Mouse (Mus musculus) lung, postnatal 0 days (tissue): Measurements from ENCODE around the gene Caskin2. TPM values are rescaled to one million over a fixed set of nuclear protein-coding genes. Genes with fewer than 3 reads are reported as not detected.
A peak's percentile ranks its signal among the peaks of the same experiment; 100 is the strongest.

Source experiments
- ATAC-seq: fragments of 200-750 bp; cut with Nextera tagmentation; 2 replicates; pipeline ENCODE4 v1.8.0; 2017; ENCODE audit warnings: moderate library complexity
- DNase-seq: peaks from one replicate; pipeline ENCODE4 v3.0.0-alpha.2; 2016; ENCODE audit warnings: low spot score
- H3K27ac ChIP-seq: fragments of 300-500 bp; sonication (generic); 2 replicates; pipeline ENCODE4 v1.5.1; 2014; ENCODE audit warnings: antibody characterized with exemption, mild to moderate bottlenecking, low read length, mixed read lengths
- H3K27me3 ChIP-seq: fragments of 300-500 bp; sonication (generic); replicated peaks from 2 replicates; pipeline ENCODE4 v1.6.1; 2014; ENCODE audit warnings: low read length, mixed read lengths; ENCODE audit not compliant: insufficient read depth
- H3K36me3 ChIP-seq: fragments of 300-500 bp; sonication (generic); 2 replicates; pipeline ENCODE4 v1.6.1; 2014; ENCODE audit warnings: low read length, mixed read lengths; ENCODE audit not compliant: insufficient read depth
- H3K4me1 ChIP-seq: fragments of 300-500 bp; sonication (generic); 2 replicates; pipeline ENCODE4 v1.6.1; 2014; ENCODE audit warnings: antibody characterized with exemption, low read depth, low read length, mixed read lengths; ENCODE audit not compliant: insufficient read depth
- H3K4me2 ChIP-seq: fragments of 300-500 bp; sonication (generic); replicated peaks from 2 replicates; pipeline ENCODE4 v1.6.1; 2014; ENCODE audit warnings: low read depth, mild to moderate bottlenecking, low read length, moderate library complexity, mixed read lengths
- H3K4me3 ChIP-seq: fragments of 300-500 bp; sonication (generic); 2 replicates; pipeline ENCODE4 v1.5.1; 2014; ENCODE audit warnings: low read depth, low read length
- H3K9ac ChIP-seq: fragments of 300-500 bp; sonication (generic); replicated peaks from 2 replicates; pipeline ENCODE4 v1.6.1; 2014; ENCODE audit warnings: low read depth, mild to moderate bottlenecking
- H3K9me3 ChIP-seq: fragments of 300-500 bp; sonication (generic); 2 replicates; pipeline ENCODE4 v1.6.1; 2016; ENCODE audit warnings: low read length, mixed read lengths
- CTCF ChIP-seq: IDR thresholded peaks from 2 replicates; pipeline ENCODE4 v1.5.1; 2016; ENCODE audit warnings: antibody characterized with exemption, mild to moderate bottlenecking
- EP300 ChIP-seq: IDR thresholded peaks from 2 replicates; pipeline ENCODE4 v1.6.1; 2016; ENCODE audit warnings: antibody characterized with exemption, mild to moderate bottlenecking, control low read depth
- WGBS: fragments of 180-500 bp; shearing (Covaris S2); extraction: QIAGEN DNeasy Blood & Tissue Kit; methylation state at CpG from one replicate; pipeline ENCODE4 v1.1.7; 2014; 5-methylcytosine and 5-hydroxymethylcytosine counted together
- polyA plus RNA-seq: library from polyadenylated mRNA; unstranded; fragments of >200 nt; fragmentation: Nextera tagmentation; extraction: Ambion mirVana; gene quantifications from 2 replicates; pipeline ENCODE4 v1.2.1, GENCODE M21; 2015

The Caskin2 gene
- polyA plus RNA-seq, 1 experiment from 2014 or later: 17.5 TPM

DNA sequence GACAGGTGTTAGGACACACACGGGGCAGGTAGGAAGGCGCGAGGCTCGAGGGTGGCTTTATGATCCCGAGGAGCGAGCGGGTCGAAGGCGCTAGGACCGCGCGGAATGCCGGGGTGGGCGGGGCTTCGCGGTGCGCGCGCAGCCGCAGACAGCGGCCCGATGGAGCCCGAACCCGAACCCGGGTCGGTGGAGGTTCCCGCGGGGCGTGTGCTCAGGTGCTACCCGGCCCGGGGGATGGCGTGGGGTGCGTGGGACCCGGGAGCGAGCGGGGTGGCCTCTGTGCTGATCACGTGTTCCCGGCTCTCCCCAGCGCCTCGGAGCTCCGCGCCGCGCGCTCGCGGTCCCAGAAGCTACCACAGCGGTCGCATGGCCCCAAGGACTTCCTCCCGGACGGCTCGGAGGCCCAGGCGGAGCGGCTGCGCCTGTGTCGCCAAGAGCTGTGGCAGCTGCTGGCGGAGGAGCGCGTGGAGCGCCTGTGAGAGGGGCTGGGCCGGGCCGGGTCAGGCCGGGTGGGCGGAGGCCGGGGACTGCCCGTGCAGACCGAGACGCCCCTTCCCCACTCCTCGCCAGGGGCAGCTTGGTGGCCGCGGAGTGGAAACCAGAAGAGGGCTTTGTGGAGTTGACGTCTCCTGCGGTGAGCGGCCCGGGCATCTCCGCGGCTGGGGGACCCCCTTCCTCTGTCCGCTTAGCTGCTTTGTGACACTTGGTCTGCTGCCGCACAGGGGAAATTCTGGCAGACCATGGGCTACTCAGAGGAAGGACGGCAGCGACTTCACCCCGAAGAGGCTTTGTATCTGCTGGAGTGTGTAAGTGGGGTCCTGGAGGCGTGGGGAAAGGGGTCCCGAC, 1.4 kb upstream of the Caskin2 start, which contains the start of gene Tsen54:
TSS of gene Tsen54 (plus strand) at position 120 of the 846 bp plus-strand sequence.
- H3K9me3 ChIP-seq: no peaks in the 10 kb centered on the region
- peak within 1 kb of the TSS; percentile 81 for H3K4me3 ChIP-seq
- DNase-seq (peak; percentile 81), ATAC-seq (peak; percentile 49)
- peaks cover 1% of the 10 kb centered on the region; the same call in 1 of the 2 replicates for H3K36me3 ChIP-seq
- TF ChIP-seq CTCF (no peak; the same call in none of the 2 replicates), EP300 (no peak)
- no peaks in the 10 kb centered on the region for H3K27me3 ChIP-seq
- peak within 1 kb of the TSS; percentile 81 for H3K27ac ChIP-seq
- H3K4me2 ChIP-seq: peak within 1 kb of the TSS; percentile 95
- WGBS: 3% methylated on average over 73 of the region's 84 CpGs
- peaks cover 24% of the 10 kb centered on the region; the same call in 1 of the 2 replicates for H3K4me1 ChIP-seq
- peak within 1 kb of the TSS; percentile 78 for H3K9ac ChIP-seq

DNA sequence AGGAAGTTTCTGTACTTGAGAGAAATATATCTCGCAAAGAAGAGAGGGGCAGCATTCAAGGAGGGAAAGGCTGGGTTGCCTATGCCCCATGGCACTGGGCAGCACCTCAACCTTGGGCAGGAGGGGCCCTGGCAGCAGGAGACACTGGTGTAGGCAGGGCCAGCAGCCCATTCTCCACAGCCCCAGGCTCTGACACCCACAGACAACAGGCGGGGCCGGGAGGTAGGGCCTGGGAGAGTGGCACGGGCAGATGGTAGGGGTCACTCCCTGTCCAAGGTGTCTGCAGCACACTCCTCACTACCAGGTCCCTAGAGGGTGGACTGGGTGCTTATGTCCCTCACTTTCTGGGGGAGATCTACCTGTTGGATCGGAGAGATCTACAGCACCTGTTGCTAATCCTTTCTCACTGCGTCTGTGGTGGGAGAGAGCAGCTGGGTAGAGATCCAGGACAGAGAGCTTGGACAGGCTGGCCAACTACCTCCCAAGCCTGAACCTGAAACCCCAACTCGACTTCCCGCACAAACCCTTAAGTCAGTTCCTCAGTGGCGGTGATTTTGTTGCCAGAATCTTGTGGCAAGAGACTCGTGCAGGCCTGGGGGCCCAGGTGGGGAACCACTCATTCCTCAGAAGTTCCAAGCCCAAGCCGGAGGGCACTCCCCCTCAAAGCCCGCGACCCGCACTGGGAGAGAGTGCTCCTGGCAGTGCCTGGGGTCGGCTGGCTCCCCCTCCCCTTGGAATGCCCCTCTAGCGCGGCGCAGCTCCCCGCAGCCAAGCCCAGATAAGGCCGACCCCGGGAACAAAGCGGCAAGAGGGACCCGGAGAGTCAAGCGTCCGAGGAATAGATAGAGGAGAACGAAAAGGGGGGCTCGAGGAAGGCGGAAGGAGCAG, 662 bp downstream of the Caskin2 start:
- Histone ChIP-seq H3K9ac (peak overlapping the region; percentile 78), H3K27ac (peak overlapping the region; percentile 78), H3K9me3 (no peaks in the 10 kb centered on the region), H3K4me2 (peak overlapping the region; percentile 95), H3K4me1 (peaks cover 35% of the 10 kb centered on the region; the same call in 1 of the 2 replicates), H3K27me3 (no peaks in the 10 kb centered on the region), H3K36me3 (no peaks in the 10 kb centered on the region), H3K4me3 (peak overlapping the region; percentile 81)
- 4% methylated on average over 28 of the region's 28 CpGs for WGBS
- no peak for TF ChIP-seq EP300
- no peak for TF ChIP-seq CTCF
- DNase-seq (no peak), ATAC-seq (no peak)

DNA sequence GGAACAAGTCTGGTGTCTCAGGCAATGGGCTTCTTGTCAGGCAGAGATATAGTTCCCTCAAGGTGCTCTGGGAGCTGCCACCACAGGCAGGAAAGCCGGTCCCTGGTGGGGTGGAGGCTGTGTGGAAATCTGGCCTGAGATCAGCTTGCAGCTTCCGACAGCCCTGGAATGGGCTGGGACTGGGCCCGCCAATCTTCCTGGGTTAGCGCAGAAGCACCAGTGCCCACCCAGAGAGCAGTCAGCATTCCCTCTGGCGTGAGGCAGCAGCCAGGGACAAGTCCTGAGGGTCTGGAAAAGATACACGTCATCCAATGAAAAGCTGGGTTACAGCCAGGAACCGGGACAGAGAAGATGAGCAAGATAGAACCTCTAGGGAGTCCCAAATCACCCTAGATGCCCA, 1.3 kb downstream of the Caskin2 start:
- H3K4me2 ChIP-seq: peak overlapping the region; percentile 95
- H3K9me3 ChIP-seq: no peaks in the 10 kb centered on the region
- H3K4me1 ChIP-seq: peaks cover 35% of the 10 kb centered on the region; the same call in 1 of the 2 replicates
- peak; percentile 54 for DNase-seq
- peak overlapping the region; percentile 78 for H3K9ac ChIP-seq
- ATAC-seq: no peak
- H3K36me3 ChIP-seq: no peaks in the 10 kb centered on the region
- peak overlapping the region; percentile 81 for H3K4me3 ChIP-seq
- no peaks in the 10 kb centered on the region for H3K27me3 ChIP-seq
- WGBS: 19% methylated on average over 7 of the region's 7 CpGs
- TF ChIP-seq EP300 (no peak), CTCF (no peak)
- H3K27ac ChIP-seq: peak overlapping the region; percentile 78

DNA sequence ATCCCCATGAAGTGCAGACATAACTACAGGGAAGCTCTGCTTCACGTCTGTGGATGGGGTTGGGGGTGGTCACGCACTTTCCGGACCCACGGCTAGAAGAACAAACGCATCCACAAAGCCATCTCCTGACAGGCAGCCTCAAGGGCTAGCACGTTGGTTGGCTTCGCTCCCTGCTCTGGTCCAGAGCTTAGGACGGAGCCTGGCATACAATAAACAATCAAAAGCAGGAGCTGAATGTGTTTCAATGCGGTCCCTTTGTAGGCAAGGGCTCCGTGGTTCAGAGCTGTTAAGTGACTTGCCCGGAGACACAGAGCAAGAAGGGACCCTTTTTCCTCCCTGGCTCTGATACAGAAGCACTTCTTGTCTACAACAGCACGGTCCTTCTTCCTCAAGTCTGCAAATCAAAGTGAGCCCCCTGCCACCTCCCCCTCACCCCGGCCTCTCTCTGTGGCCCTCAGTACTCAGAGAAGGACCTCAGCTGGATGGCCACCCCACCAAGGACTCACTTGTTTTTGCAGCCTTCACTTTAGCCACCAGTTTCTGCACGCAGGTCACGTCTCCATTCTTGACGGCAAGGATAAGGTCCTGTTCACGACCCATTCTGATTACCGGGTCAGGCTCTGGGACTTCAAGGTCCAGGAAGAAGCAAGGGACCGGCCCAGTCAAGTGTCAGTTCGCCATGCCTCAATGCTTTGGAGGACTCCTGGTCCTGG, 1.9 kb downstream of the Caskin2 start:
- TF ChIP-seq CTCF: no peak
- no peak for TF ChIP-seq EP300
- Histone ChIP-seq H3K4me3 (peak overlapping the region; percentile 81), H3K27ac (peak overlapping the region; percentile 78), H3K36me3 (no peaks in the 10 kb centered on the region), H3K4me1 (peaks cover 36% of the 10 kb centered on the region; the same call in 1 of the 2 replicates), H3K9me3 (no peaks in the 10 kb centered on the region), H3K27me3 (no peaks in the 10 kb centered on the region), H3K4me2 (peak overlapping the region; percentile 95), H3K9ac (peak overlapping the region; percentile 78)
- ATAC-seq (no peak), DNase-seq (no peak)
- 59% methylated on average over 20 of the region's 20 CpGs for WGBS

DNA sequence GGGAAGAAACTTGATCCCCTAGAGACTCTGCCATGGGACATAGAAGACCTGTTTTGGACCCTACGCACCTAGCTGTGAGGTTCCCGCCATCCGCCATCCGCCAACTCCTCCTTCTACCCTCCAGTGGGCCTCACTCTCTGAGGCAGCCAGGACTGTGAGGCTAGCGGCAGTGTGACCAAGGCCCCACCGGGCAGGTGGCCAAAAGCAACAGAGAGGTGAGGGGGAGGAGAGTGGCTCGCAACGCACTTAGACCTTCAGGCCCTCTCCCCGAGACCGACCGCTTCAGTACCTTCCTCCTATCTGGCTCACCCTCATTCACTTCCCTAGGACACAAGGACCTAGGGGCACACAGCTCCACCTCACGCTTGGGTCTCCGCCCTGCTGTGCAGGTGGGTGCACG, 3.1 kb downstream of the Caskin2 start:
- Histone ChIP-seq H3K27me3 (no peaks in the 10 kb centered on the region), H3K4me2 (peak overlapping the region; percentile 95), H3K9me3 (no peaks in the 10 kb centered on the region), H3K36me3 (no peaks in the 10 kb centered on the region), H3K4me3 (peak overlapping the region; percentile 81), H3K9ac (peak overlapping the region; percentile 78), H3K27ac (peak overlapping the region; percentile 80), H3K4me1 (peaks cover 40% of the 10 kb centered on the region; the same call in 1 of the 2 replicates)
- ATAC-seq (no peak), DNase-seq (peak; percentile 74)
- TF ChIP-seq CTCF (no peak), EP300 (no peak)
- 40% methylated on average over 14 of the region's 14 CpGs for WGBS
